Mouse (Mus musculus): Measurements from ENCODE around the gene Lrwd1. TPM values are rescaled to one million over a fixed set of nuclear protein-coding genes. Genes with fewer than 3 reads are reported as not detected.
"Not testable (repeated sequence)": the region's sequence is repeated elsewhere in the genome, so short reads cannot be mapped to it uniquely, and the experiment has no call there.

Gene Lrwd1
- polyA plus RNA-seq, 1 experiment: 18.4 TPM

- no peak for TF ChIP-seq POLR2A (IDR thresholded peaks at IDR 0.05; ENCODE audit: low read depth, low read length)
- TF ChIP-seq CTCF (conservative IDR thresholded peaks at IDR 0.05; ENCODE audit: insufficient read depth, insufficient read length, low read depth, low read length): peak; percentile 73
- 76% methylated on average over 13 of the region's 13 CpGs for WGBS
- Histone ChIP-seq H3K4me1 (ENCODE audit: control insufficient read depth, insufficient read depth, low read length) (peaks cover 4% of the 10 kb centered on the region; the same call in 1 of the 2 replicates), H3K36me3 (ENCODE audit: control insufficient read depth, insufficient read depth, low read length) (0 out of 2 replicates have a peak, but pooled peaks cover 2% of the 10 kb centered on the region), H3K27me3 (replicated peaks; ENCODE audit: control insufficient read depth, insufficient read depth, low read length) (no peaks in the 10 kb centered on the region), H3K27ac (ENCODE audit: insufficient read depth, low read depth, low read length) (no peak overlapping the region), H3K4me3 (ENCODE audit: insufficient read depth, low read depth, low read length) (no peak overlapping the region)
- DNase-seq: peak; percentile 49
Measured at GRCm38 (mm10) chr5:136137658-136138274, 1.9 kb upstream of the Lrwd1 start.

- peak overlapping the region; percentile 8; the same call in 1 of the 2 replicates for H3K27ac ChIP-seq (ENCODE audit: insufficient read depth, low read depth, low read length)
- no peak for TF ChIP-seq POLR2A (IDR thresholded peaks at IDR 0.05; ENCODE audit: low read depth, low read length)
- no peak for TF ChIP-seq CTCF (conservative IDR thresholded peaks at IDR 0.05; ENCODE audit: insufficient read depth, insufficient read length, low read depth, low read length)
- WGBS: 3% methylated on average over 20 of the region's 20 CpGs
- peak overlapping the region; percentile 68 for H3K4me3 ChIP-seq (ENCODE audit: insufficient read depth, low read depth, low read length)
- H3K36me3 ChIP-seq (ENCODE audit: control insufficient read depth, insufficient read depth, low read length): 0 out of 2 replicates have a peak, but pooled peaks cover 2% of the 10 kb centered on the region
- peaks cover 4% of the 10 kb centered on the region; the same call in 1 of the 2 replicates for H3K4me1 ChIP-seq (ENCODE audit: control insufficient read depth, insufficient read depth, low read length)
- no peaks in the 10 kb centered on the region for H3K27me3 ChIP-seq (replicated peaks; ENCODE audit: control insufficient read depth, insufficient read depth, low read length)
- DNase-seq: no peak
Measured at GRCm38 (mm10) chr5:136136292-136136990, 567 bp upstream of the Lrwd1 start.

- Histone ChIP-seq H3K36me3 (ENCODE audit: control insufficient read depth, insufficient read depth, low read length) (no peaks in the 10 kb centered on the region), H3K4me3 (ENCODE audit: insufficient read depth, low read depth, low read length) (no peak overlapping the region), H3K27ac (ENCODE audit: insufficient read depth, low read depth, low read length) (no peak overlapping the region), H3K4me1 (ENCODE audit: control insufficient read depth, insufficient read depth, low read length) (peaks cover 6% of the 10 kb centered on the region), H3K27me3 (replicated peaks; ENCODE audit: control insufficient read depth, insufficient read depth, low read length) (no peaks in the 10 kb centered on the region)
- WGBS: 88% methylated on average over 10 of the region's 10 CpGs
- no peak for DNase-seq
- TF ChIP-seq CTCF (conservative IDR thresholded peaks at IDR 0.05; ENCODE audit: insufficient read depth, insufficient read length, low read depth, low read length) (no peak), POLR2A (IDR thresholded peaks at IDR 0.05; ENCODE audit: low read depth, low read length) (no peak)
Measured at GRCm38 (mm10) chr5:136122165-136122564, 13.7 kb downstream of the Lrwd1 start.

- H3K27me3 ChIP-seq (replicated peaks; ENCODE audit: control insufficient read depth, insufficient read depth, low read length): no peaks in the 10 kb centered on the region
- H3K36me3 ChIP-seq (ENCODE audit: control insufficient read depth, insufficient read depth, low read length): no peaks in the 10 kb centered on the region
- no peak for TF ChIP-seq POLR2A (IDR thresholded peaks at IDR 0.05; ENCODE audit: low read depth, low read length)
- TF ChIP-seq CTCF (conservative IDR thresholded peaks at IDR 0.05; ENCODE audit: insufficient read depth, insufficient read length, low read depth, low read length): no peak
- peaks cover 7% of the 10 kb centered on the region for H3K4me1 ChIP-seq (ENCODE audit: control insufficient read depth, insufficient read depth, low read length)
- peak overlapping the region; percentile 78 for H3K4me3 ChIP-seq (ENCODE audit: insufficient read depth, low read depth, low read length)
- WGBS: 1% methylated on average over 22 of the region's 22 CpGs
- H3K27ac ChIP-seq (ENCODE audit: insufficient read depth, low read depth, low read length): peak overlapping the region; percentile 29; the same call in 1 of the 2 replicates
- no peak for DNase-seq
Measured at GRCm38 (mm10) chr5:136116784-136117112, 19.1 kb downstream of the Lrwd1 start.

GRCm38 (mm10) chr5:136115891-136116783 is 19.7 kb downstream of the Lrwd1 start, which contains the start of gene Polr2j:
TSS of gene Polr2j (plus strand) at chr5:136116631.
- H3K4me3 ChIP-seq (ENCODE audit: insufficient read depth, low read depth, low read length): peak within 1 kb of the TSS; percentile 78
- WGBS: 3% methylated on average over 42 of the region's 42 CpGs
- no peaks in the 10 kb centered on the region for H3K36me3 ChIP-seq (ENCODE audit: control insufficient read depth, insufficient read depth, low read length)
- peak; percentile 97 for DNase-seq
- TF ChIP-seq POLR2A (IDR thresholded peaks at IDR 0.05; ENCODE audit: low read depth, low read length) (peak; percentile 80), CTCF (conservative IDR thresholded peaks at IDR 0.05; ENCODE audit: insufficient read depth, insufficient read length, low read depth, low read length) (peak; percentile 88)
- H3K4me1 ChIP-seq (ENCODE audit: control insufficient read depth, insufficient read depth, low read length): peaks cover 7% of the 10 kb centered on the region
- no peaks in the 10 kb centered on the region for H3K27me3 ChIP-seq (replicated peaks; ENCODE audit: control insufficient read depth, insufficient read depth, low read length)
- peak within 1 kb of the TSS; percentile 29; the same call in 1 of the 2 replicates for H3K27ac ChIP-seq (ENCODE audit: insufficient read depth, low read depth, low read length)

- H3K27ac ChIP-seq (ENCODE audit: insufficient read depth, low read depth, low read length); H3K36me3 ChIP-seq (ENCODE audit: control insufficient read depth, insufficient read depth, low read length); DNase-seq; H3K4me1 ChIP-seq (ENCODE audit: control insufficient read depth, insufficient read depth, low read length); H3K4me3 ChIP-seq (ENCODE audit: insufficient read depth, low read depth, low read length); H3K27me3 ChIP-seq (replicated peaks; ENCODE audit: control insufficient read depth, insufficient read depth, low read length): not testable (repeated sequence)
- WGBS: 51% methylated on average over 4 of the region's 4 CpGs
Measured at GRCm38 (mm10) chr5:136113546-136113945, 22.3 kb downstream of the Lrwd1 start.

Data from kidney, adult 2 months (tissue).